Mouse (Mus musculus) left cerebral cortex, adult 8-10 months (tissue): Measurements from ENCODE around the gene Myo1d. TPM values are rescaled to one million over a fixed set of nuclear protein-coding genes. Genes with fewer than 3 reads are reported as not detected.
A peak's percentile ranks its signal among the peaks of the same experiment; 100 is the strongest.

Source experiments
- DNase-seq, 2 experiments: peaks; one replicate each; pipeline ENCODE4 v3.0.0; 2022; ENCODE audit warnings: low spot score in 2 of 2
- total RNA-seq, 4 experiments: library from RNA; stranded (reverse); gene quantifications; 2 replicates each; pipeline ENCODE4 v1.2.4; 2022

The Myo1d gene
- total RNA-seq, 4 experiments from 2014 or later = 9.5 to 10.8 (median 10.7) TPM

- DNase-seq = no peak
These were observed 273.3 kb downstream of the Myo1d start for GRCm38 (mm10) chr11:80506483-80506882.

- peak in 1 of 2 experiments; percentile 83 for DNase-seq
These were observed 274.2 kb downstream of the Myo1d start for GRCm38 (mm10) chr11:80505581-80505980.

- DNase-seq = no peak
These were observed 275.1 kb downstream of the Myo1d start for GRCm38 (mm10) chr11:80504519-80505385.

GRCm38 (mm10) chr11:80503726-80504452 lies 275.9 kb downstream of the Myo1d start:
- peak in 1 of 2 experiments; percentile 99 for DNase-seq

- DNase-seq = no peak
These were observed 276.5 kb downstream of the Myo1d start for GRCm38 (mm10) chr11:80503281-80503680.

GRCm38 (mm10) chr11:80499550-80499952 lies 280.3 kb downstream of the Myo1d start:
- DNase-seq = no peak

GRCm38 (mm10) chr11:80498328-80499070 lies 281.3 kb downstream of the Myo1d start:
- DNase-seq = no peak

- no peak for DNase-seq
These were observed 282.5 kb downstream of the Myo1d start for GRCm38 (mm10) chr11:80497225-80497919.

- DNase-seq = no peak
These were observed 283.2 kb downstream of the Myo1d start for GRCm38 (mm10) chr11:80496640-80497039.

GRCm38 (mm10) chr11:80495972-80496371 lies 283.9 kb downstream of the Myo1d start:
- DNase-seq = no peak

GRCm38 (mm10) chr11:80494852-80495251 lies 285.0 kb downstream of the Myo1d start:
- DNase-seq = no peak

GRCm38 (mm10) chr11:80493186-80493585 lies 286.6 kb downstream of the Myo1d start:
- DNase-seq = no peak

- no peak for DNase-seq
These were observed 289.0 kb downstream of the Myo1d start for GRCm38 (mm10) chr11:80490831-80491230.

GRCm38 (mm10) chr11:80489882-80490196 lies 290.0 kb downstream of the Myo1d start:
- DNase-seq = no peak

GRCm38 (mm10) chr11:80489172-80489881 lies 290.5 kb downstream of the Myo1d start:
- DNase-seq = no peak

- peak in 1 of 2 experiments; percentile 81 for DNase-seq
These were observed 291.8 kb downstream of the Myo1d start for GRCm38 (mm10) chr11:80487904-80488587.

- DNase-seq = no peak
These were observed 294.1 kb downstream of the Myo1d start for GRCm38 (mm10) chr11:80485622-80486206.

GRCm38 (mm10) chr11:80485120-80485551 lies 294.7 kb downstream of the Myo1d start:
- DNase-seq = peak in 1 of 2 experiments; percentile 83

GRCm38 (mm10) chr11:80484191-80484791 lies 295.5 kb downstream of the Myo1d start:
- peak in 1 of 2 experiments; percentile 92 for DNase-seq
